Mouse (Mus musculus) left cerebral cortex, postnatal 10 days (tissue): ENCODE results near the gene Cdx2. TPM values are rescaled to one million over a fixed set of nuclear protein-coding genes. Genes with fewer than 3 reads are reported as not detected.

Source experiments
- DNase-seq, 2 experiments: peaks; one replicate each; pipeline ENCODE4 v3.0.0; 2021 to 2022; ENCODE audit warnings: low spot score in 2 of 2, mixed read lengths in 1 of 2; ENCODE audit errors: extremely low spot score in 1 of 2
- intact Hi-C: fragments of 180-260 bp; cut with DNase I; formaldehyde crosslinking; loops from one replicate; pipeline ENCODE4 v1.15.1; 2025
- total RNA-seq, 2 experiments: library from RNA; stranded (reverse); gene quantifications; 2 replicates each; pipeline ENCODE4 v1.2.3; 2021

Gene Cdx2
- total RNA-seq, 2 experiments from 2014 or later: not detected

DNA sequence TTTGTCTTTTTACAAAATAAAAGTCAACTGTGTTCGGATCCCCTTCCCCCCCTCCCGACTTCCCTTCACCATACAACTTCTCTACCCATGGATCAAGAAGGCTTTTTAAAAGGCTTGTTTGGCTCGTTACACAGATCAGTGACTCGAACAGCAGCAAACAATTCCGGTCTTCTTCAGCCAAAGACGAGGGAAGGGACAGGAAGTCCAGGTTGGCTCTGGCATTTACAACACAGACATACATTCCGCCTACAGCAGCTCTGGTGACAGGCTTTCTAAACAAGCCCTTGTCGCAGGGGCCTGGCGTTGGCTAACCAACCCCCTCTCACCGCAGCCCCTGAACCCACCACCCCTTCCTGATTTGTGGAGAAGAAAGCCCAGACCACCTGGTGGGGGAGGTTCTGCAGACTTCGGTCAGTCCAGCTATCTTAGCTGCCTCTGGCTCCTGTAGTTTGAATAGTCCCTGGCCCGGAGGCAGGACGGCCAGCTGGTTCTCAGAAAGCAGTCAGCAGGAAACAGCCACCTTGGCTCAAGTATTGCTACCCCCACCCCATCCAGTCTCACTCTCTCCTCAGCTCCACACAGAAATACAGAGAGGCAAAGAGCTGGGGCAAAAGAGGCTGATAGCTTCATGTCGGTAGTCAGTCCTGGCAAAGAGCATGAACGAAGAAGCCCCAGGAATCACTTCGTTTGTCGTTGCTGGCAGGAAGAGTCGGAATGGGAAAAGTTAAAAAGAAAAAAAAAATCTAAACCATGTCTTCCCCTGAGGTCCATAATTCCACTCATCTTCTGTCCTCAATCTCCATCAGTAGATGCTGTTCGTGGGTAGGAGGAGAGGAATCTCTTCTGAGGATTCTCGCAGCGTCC lies 5.9 kb downstream of the Cdx2 start:
- no peak for DNase-seq
- intact Hi-C loops: loop anchor here (5.0 kb wide), 1 partner anchor 364 kb away; no protein-coding TSS in a partner anchor

DNA sequence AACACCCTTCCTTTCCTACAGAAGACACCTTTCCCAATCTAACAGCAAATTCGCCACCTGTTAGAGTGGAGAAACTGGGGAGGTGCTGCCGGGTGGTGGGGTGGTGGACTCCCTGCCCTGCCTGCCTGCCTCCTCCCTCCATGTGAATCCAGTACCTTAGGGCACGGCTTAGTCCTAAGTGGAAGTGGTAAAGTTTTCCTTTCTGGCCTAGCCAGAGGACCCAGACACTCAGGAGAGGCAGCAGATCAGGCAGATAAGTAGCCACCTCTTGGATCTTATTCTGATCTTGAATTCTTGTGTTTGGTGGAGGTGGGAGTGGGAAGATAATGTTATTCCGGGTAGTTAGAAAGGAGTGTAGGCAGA lies 7.1 kb downstream of the Cdx2 start:
- intact Hi-C loops: loop anchor here (5.0 kb wide), 1 partner anchor 363 kb away; no protein-coding TSS in a partner anchor
- no peak for DNase-seq

DNA sequence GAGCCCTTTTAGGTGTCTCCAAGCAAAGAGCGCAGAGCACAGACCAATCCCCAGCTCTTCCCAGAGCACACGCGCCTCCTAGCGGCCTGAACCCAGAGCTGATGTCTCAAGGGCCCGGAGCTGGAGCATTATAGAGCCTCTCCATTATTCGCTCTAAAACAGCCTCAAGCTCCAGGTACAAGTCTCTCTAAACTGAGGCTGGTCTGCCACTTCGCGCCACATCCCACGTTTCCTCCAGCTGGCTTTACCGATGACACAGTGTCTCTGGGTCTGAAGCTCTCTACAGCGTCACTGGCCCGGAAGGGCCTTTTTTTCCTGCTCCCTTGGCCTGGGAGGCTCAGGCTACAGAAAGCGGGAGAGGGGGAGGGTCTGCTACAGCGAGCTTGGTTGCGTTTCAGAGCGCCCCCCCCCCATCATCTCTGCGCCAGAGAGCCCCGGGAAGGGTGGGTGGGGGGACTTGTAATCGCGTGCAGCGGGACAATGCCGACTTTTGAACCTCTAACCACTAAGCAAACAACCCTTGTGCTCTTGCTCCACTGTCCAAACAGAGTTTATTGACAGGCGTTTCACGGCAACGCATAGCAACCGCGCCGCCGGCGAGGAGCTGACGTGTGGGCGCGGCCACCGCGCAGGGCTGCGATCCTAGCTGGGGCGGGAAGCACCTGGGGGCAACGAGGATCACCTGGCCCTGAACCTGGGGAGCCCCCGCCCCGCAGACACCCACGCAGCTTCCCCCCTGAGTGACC lies 7.6 kb downstream of the Cdx2 start:
- no peak for DNase-seq
- intact Hi-C loops: no loop called here

DNA sequence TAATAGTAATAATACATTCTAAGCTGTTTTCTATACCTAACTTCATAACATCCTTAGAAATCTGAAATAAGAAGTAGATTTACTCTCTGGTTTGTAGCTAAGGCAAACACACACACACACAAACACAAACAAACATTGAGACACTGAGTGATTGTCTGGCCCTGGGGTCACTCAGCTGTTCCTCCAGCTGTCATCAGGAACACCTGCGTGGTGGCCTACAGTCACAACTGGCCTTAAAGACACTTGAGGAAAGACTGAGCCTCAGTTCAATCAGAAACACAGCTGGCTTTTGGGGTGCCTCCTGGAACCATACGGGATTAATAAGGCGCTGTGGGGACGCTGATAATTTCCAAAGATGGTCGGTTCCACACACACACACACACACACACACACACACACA lies 9.8 kb downstream of the Cdx2 start:
- DNase-seq: no peak

DNA sequence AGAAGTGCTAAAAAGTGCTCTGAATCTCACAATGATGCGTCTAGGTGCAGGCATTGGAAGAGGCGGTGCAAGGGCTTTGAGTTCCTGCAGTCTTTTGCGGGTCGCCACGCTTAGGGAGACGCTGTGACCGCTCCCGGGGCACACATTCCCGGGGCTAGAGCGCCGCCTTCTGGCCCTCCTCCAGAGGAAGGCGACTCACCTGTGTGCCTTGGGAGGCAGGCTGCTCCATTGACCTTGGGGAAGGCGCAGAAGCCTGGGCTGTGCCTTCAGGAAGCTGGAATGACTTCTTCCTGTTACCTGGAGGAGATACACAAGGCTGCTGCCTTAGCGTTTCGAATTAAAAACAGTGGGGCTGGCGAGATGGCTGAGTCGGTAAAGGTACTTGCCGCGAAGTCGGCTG lies 12.9 kb downstream of the Cdx2 start:
- intact Hi-C loops: loop anchor here (5.0 kb wide), 1 partner anchor 307 kb away; no protein-coding TSS in a partner anchor
- no peak for DNase-seq

More for the DNA sequence above, 9.8 kb downstream of the Cdx2 start:
- intact Hi-C loops: no loop called here

DNA sequence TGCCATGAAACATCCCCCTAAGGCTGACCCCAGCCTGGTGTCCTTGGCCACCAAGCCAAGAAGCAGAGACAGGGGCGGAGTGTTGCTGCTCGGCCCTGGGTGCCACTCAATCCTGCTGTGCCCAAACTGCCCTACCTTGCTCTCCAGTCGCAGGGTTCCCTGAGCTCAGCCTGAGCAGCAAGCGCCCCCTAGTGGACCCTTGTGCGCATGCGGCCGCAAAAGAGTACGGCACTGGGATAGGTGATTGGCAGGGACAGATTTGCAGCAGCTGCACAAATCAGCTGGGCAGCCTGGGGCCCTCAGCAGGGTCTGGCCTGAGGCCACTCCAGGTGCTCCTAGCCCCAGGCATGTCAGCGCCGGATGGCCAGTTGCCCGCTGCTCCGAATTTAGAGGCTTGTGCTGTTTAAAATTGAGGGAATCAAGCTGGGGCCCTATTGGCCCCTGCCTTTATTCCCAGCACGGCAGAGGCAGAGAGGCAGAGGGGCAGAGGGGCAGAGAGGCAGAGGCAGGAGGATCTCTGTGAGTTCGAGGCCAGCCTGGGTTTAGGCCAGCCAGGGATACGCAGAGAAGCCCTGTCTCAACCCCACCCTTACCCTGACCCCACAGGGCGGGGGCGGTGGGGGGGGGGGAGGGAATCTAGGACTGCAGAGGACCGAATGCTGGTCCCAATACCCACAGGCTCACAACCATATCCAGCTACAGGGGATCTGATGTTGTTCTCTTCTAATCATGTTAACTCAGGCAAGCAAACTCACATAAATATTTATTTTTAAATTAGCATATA lies 13.8 kb downstream of the Cdx2 start:
- DNase-seq: peak; percentile 13 to 66
- intact Hi-C loops: loop anchor here (5.0 kb wide), 1 partner anchor 306 kb away; no protein-coding TSS in a partner anchor

DNA sequence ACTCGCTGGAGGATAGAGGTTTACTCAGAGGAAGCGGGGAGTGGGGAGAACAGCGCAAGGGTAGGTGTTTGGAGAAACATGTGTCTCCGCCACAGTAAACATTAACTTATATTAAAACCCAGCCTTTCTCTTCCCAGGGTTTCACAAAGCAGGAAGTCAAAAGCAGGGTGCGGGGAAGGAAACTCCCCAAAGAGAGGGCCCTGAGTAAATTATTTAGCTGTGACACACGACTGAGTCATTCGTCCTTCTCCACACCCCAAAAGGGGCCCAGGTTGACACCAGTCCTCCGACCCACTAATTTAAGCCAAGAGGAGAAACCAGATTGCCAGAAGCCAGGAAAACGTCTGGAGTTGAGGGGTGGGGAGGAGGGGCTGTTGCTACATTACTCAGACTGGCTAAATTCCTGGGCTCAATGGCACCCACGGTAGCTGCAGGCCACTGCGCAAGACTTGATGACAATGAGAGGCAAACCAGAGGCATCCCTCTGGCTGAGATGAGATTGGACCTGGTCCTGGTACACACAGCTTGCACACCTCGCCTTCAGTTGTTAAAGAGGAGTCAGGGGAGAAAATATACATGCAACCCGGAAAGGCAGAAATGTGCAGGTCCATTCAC lies 14.5 kb downstream of the Cdx2 start:
- intact Hi-C loops: loop anchor here (5.0 kb wide), 1 partner anchor 305 kb away; no protein-coding TSS in a partner anchor
- no peak for DNase-seq

DNA sequence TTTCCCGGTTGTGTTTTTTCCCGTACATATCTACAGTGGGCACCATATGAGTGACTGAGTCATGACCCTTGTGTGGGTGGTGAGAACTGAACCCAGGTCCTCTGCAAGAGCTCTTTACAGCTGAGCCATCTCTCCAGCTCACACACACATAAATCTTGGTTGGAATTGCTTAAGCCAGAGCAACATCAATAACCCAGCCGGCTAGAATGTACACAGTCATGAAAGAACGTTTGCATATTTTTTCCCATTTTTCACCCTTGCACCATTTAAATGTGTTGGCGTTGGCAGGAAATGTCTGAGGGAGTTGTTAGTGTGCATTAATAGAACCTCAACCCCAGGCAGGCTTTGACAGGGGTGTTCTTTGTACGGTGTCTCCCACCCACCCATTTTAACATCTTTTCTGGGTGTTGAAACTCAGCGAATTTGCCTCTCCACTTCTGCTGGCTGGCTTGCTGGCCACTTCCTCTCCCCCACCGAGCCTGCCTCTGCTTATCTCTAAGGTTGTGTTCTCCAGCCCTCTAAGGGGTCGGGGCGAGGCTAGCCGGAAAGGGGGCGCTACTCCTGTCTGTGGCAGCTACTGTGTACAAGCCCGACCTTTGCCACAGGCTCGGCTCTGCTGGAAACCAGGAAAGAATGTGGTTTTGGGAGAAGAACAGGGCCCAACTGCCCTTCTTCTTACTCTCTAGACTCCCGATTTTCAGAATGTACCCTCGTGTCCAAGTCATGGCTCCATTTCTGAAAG lies 15.1 kb downstream of the Cdx2 start:
- no peak for DNase-seq
- intact Hi-C loops: loop anchor here (5.0 kb wide), 1 partner anchor 305 kb away; no protein-coding TSS in a partner anchor

DNA sequence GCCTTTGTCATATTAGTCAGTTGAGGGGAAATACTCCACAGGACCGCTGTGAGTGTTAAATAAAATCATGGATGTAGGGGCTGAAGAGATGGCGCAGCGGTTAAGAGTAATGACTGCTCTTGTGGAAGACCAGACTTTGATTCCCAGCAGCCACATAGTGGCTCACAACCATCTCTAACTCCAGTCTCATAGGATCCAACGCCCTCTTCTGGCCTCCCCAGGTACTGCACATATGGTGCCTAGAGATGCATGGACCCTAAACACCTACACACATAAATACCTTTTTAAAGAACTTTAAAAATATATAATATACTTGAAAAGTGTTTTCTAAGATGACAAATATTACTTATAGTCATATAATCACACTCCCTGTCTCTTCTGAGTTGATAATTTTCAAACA lies 22.7 kb downstream of the Cdx2 start:
- intact Hi-C loops: no loop called here
- DNase-seq: no peak

DNA sequence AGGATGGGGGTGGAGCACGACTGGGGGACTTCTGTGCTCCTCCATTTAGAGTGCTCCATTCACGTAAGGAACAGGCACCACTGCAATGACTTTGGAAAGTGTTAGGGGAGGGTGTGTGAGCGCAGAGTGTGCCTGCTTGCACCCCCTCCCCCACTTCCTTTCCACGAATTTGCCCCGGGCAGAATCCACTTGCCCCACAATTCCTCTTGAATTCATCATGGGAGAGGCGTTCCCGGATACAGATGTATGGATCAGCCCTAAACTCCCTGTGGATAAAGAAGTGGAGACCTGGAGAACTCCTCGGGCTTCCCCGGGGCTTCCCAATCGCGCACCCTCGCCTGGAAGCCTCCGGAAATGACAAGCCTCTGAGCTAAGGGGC lies 29.5 kb downstream of the Cdx2 start:
- intact Hi-C loops: loop anchor here (5.0 kb wide), 2 partner anchors 35 to 85 kb away; no protein-coding TSS in a partner anchor

DNA sequence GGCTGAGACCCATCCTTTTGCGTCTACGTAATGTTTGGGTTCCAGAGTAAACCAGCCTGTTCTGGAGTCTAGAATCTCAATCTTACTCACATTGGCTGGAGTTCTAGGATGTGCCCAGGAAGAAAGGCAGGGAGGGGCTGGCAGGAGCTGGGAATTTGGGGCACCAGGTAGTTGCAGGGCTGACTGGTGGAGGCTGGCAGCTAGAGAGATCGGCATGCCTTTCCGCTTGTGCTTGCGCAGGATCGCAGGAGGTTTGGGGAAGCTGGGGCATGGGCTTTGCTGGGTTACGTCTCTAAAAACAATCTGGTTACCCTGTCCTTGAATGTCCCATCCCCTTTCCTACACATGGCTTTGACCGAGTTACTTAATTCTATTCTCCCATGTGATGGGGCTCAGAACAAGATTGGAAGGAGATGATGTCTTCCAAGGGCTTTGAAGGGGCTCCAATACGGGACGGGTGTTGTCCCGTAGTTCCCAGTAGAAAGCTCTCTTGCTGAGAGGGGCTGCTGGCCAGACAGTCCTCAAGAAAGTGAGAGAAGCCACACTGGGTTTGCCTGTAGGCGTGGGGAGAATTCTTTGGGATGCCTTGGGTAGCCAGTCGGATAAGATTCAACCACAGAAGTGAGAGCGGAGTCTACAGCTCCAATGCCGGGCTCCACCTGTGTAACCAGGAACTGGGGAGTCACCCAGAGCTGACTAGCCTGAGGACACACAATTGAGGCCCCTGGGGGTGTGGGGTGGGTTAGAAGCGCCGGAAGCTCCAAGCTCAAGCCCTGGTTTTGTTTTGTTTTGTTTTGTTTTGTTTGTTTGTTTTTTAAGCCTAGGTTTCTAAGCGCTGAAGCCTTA lies 30.1 kb downstream of the Cdx2 start:
- no peak for DNase-seq
- intact Hi-C loops: loop anchor here (5.0 kb wide), 2 partner anchors 35 to 85 kb away; no protein-coding TSS in a partner anchor

More for the DNA sequence above, 29.5 kb downstream of the Cdx2 start:
- no peak for DNase-seq

DNA sequence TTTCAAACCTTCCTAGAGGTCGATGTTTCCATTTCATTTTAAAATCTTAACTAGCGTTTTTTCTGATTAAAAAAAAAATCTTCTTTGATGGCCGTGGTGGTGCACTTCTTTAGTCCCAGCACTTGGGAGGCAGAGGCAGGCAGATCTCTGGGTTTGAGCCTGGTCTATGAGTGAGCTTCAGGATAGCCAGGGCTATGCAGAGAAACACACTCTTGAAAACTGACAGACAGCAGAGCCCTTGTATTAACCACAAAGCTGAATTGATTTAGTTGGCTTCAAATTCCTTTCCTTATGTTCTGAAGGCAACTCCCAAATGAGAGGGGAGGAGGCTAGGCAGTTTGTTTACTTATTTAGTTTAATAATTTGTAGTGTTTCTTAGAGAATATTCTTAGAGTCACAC lies 31.3 kb downstream of the Cdx2 start:
- intact Hi-C loops: loop anchor here (5.0 kb wide), 2 partner anchors 37 to 83 kb away; no protein-coding TSS in a partner anchor
- DNase-seq: no peak

DNA sequence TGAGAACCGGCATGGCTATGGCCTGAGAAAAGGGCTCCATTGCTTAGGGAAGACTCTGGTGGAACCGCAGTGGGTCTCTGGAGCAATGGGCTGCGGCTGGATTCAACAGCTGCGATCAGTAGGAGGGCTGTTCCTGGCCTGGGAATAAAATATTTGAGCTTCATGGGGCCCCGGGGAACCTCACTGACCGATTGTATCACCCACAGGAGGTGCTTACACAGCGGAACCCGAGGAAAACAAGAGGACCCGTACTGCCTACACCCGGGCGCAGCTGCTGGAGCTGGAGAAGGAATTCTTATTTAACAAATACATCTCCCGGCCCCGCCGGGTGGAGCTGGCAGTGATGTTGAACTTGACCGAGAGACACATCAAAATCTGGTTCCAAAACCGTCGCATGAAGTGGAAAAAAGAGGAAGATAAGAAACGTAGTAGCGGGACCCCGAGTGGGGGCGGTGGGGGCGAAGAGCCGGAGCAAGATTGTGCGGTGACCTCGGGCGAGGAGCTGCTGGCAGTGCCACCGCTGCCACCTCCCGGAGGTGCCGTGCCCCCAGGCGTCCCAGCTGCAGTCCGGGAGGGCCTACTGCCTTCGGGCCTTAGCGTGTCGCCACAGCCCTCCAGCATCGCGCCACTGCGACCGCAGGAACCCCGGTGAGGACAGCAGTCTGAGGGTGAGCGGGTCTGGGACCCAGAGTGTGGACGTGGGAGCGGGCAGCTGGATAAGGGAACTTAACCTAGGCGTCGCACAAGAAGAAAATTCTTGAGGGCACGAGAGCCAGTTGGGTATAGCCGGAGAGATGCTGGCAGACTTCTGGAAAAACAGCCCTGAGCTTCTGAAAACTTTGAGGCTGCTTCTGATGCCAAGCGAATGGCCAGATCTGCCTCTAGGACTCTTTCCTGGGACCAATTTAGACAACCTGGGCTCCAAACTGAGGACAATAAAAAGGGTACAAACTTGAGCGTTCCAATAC lies 32.6 kb downstream of the Cdx2 start:
- intact Hi-C loops: loop anchor here (5.0 kb wide), 2 partner anchors 38 to 82 kb away; no protein-coding TSS in a partner anchor

DNA sequence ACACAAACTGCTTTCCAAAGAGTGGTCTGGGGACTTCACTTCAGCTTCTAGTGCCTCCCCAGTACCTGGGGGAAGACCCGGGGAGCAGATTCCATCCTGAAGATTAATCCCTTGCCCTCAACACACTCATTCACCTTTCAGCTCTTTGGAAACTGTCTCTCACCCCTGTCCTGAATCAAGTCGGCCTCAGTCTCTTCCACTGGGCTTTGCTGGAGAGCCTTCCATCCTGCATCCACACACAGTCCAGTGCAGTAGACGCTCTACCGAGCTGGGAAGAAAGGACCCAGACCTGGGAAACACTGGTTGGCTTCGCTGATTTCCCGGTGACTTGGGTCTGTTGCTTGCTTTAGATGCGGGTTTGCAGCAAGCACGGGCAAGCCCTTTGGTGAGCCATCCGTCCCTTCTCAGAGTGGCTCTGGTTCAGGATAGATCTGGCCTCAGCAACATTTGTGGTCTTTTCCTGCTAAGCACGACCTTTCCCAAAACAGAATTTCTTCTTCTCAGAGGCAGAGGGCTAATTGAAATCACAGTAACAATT lies 34.2 kb downstream of the Cdx2 start:
- DNase-seq: no peak
- intact Hi-C loops: no loop called here

More for the DNA sequence above, 32.6 kb downstream of the Cdx2 start:
- DNase-seq: no peak

DNA sequence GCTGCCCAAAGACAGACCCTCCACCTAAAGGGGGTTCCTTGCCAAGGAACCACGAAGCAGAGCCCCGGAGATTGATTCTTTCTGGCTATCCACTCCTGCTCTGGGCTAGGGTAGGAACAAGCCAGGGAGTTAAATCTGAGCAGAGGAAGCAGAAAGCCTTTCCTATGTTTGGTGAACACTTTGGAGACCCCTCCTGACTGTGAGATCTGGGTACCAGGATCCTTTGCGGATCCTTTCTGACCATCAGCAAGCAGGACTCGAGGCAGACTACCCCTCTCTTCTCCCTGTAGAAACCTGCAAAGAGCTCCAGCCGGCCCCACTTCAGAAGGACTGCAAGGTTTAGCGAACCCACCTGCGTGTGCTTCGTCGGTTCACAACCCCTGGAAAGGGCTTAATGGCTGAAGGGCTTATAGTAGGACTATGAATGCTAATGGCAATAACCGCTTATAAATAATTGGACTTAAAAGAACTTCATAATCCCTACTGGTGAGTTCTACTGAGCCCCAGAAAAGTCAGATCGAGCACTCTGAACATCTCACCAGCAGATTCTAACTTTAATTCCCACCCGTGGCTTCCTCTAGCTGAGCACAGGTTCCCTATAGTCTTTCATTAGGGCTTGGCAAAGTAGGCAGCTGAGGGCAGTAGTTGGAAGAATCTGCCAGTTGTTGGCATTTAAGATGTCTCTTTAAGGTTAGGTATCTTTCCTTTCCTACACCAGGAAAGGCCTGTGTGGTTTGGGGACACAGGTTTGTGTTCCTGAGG lies 34.8 kb downstream of the Cdx2 start:
- no peak for DNase-seq
- intact Hi-C loops: no loop called here
